Mouse (Mus musculus): Measurements from ENCODE around the gene Grik5.

- TF ChIP-seq CTCF (IDR thresholded peaks at IDR 0.05; ENCODE audit: low read depth, low read length) (no peak), POLR2A (IDR thresholded peaks at IDR 0.05; ENCODE audit: borderline replicate concordance, low read depth, low read length) (no peak)
Measured at GRCm38 (mm10) chr7:25049295-25049930, 22.7 kb downstream of the Grik5 start.

Data from bone marrow macrophage, adult 2 months (primary cell).